Mouse (Mus musculus): ENCODE results near the gene Crebbp.

DNA sequence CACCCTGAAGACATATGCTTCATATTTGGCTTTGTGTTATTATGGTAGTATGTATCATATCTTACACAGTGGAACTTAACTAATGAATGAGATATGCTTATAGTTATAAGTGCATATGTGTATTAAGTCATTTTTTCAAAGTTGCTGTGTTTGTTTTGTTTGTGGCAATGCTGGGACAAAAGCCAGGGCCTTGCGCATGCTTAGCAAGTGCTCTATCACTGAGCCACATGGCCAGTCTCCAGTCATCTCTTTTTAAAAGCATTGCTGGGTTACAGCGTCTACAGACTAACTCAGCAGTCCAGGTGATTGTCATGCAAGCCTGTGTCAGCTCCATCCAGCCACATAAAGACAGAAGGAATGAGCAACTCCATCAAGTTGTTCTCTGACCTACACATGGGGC lies 12.0 kb upstream of the Crebbp start:
- TF ChIP-seq CTCF (IDR thresholded peaks at IDR 0.05; ENCODE audit: insufficient read depth, low read length) (no peak), POLR2A (IDR thresholded peaks at IDR 0.05; ENCODE audit: borderline replicate concordance, extremely low read depth, low read depth, low read length) (no peak)

Measured in lung, adult 2 months (tissue).